Mouse (Mus musculus) E14TG2a.4 (cell line): ENCODE measurements around the gene Man2a1.

Experiments
- CTCF ChIP-seq: conservative IDR thresholded peaks from 2 replicates; pipeline ENCODE4 v1.5.1; 2014; ENCODE audit warnings: low read length
- NANOG ChIP-seq: IDR thresholded peaks from 2 replicates; pipeline ENCODE4 v1.6.1; 2014; ENCODE audit warnings: borderline replicate concordance, low read length, mixed read lengths
- POU5F1 ChIP-seq: IDR thresholded peaks from 2 replicates; pipeline ENCODE4 v1.6.1; 2014; ENCODE audit warnings: low read length, borderline replicate concordance

- TF ChIP-seq CTCF (no peak), NANOG (no peak), POU5F1 (no peak)
Observed at GRCm38 (mm10) chr17:64742715-64743605, 142.4 kb downstream of the Man2a1 start.
